Mouse (Mus musculus) heart, postnatal 4 days (tissue): ENCODE measurements around the gene Diexf. TPM values are rescaled to one million over a fixed set of nuclear protein-coding genes. Genes with fewer than 3 reads are reported as not detected.

Experiments
- DNase-seq: peaks from one replicate; pipeline ENCODE4 v3.0.0; 2021
- total RNA-seq, 2 experiments: library from RNA; stranded (reverse); gene quantifications; 2 replicates each; pipeline ENCODE4 v1.2.3; 2021

Gene Diexf
- total RNA-seq, 2 experiments from 2014 or later = 10.2 to 11.8 TPM

GRCm38 (mm10) chr1:193085541-193086020 lies 44.5 kb downstream of the Diexf start:
- no peak for DNase-seq

- DNase-seq = no peak
These were observed 46.1 kb downstream of the Diexf start for GRCm38 (mm10) chr1:193084016-193084415.

- DNase-seq = no peak
These were observed 47.0 kb downstream of the Diexf start for GRCm38 (mm10) chr1:193083051-193083450.

- DNase-seq = no peak
These were observed 47.7 kb downstream of the Diexf start for GRCm38 (mm10) chr1:193082311-193082921.

- no peak for DNase-seq
These were observed 67.5 kb downstream of the Diexf start for GRCm38 (mm10) chr1:193062618-193063017.

- no peak for DNase-seq
These were observed 69.9 kb downstream of the Diexf start for GRCm38 (mm10) chr1:193060167-193060566.

GRCm38 (mm10) chr1:193059596-193059995 lies 70.5 kb downstream of the Diexf start:
- DNase-seq = no peak

- DNase-seq = no peak
These were observed 75.7 kb downstream of the Diexf start for GRCm38 (mm10) chr1:193054401-193054800.

GRCm38 (mm10) chr1:193053065-193053464 lies 77.0 kb downstream of the Diexf start:
- no peak for DNase-seq

- DNase-seq = no peak
These were observed 82.5 kb downstream of the Diexf start for GRCm38 (mm10) chr1:193047616-193048015.

- DNase-seq = no peak
These were observed 87.2 kb downstream of the Diexf start for GRCm38 (mm10) chr1:193042760-193043295.

Other genes with a start within 250 kb of the Diexf start
- under 1 TPM; 0.29 TPM for gene Syt14, start 94.5 kb downstream of the Diexf start, total RNA-seq
- 1 to 10 TPM; 6.0 to 7.5 TPM for gene Irf6, start 22.8 kb upstream of the Diexf start, total RNA-seq
- gene A130010J15Rik, start 37.8 kb upstream of the Diexf start, total RNA-seq = 1 to 10 TPM; 5.3 to 7.8 TPM
- 1 to 10 TPM; 1.0 to 1.4 TPM for gene Traf3ip3, start 71.4 kb upstream of the Diexf start, total RNA-seq
- 1 to 10 TPM; 8.3 to 9.7 TPM for gene Lamb3, start 77.4 kb upstream of the Diexf start, total RNA-seq
- 1 to 10 TPM; 1.0 to 1.5 TPM for gene Hsd11b1, start 133.8 kb upstream of the Diexf start, total RNA-seq
- 10 to 100 TPM; 51.9 to 62.0 TPM for gene G0s2, start 142.9 kb upstream of the Diexf start, total RNA-seq
- gene Camk1g, start 240.0 kb upstream of the Diexf start, total RNA-seq = 1 to 10 TPM; 3.9 to 4.1 TPM